Mouse (Mus musculus) kidney, adult 2 months (tissue): ENCODE measurements around the gene Fbxl13. TPM values are rescaled to one million over a fixed set of nuclear protein-coding genes. Genes with fewer than 3 reads are reported as not detected.

ENCODE experiments used
- DNase-seq: peaks from one replicate; pipeline ENCODE4 v3.0.0; 2021
- H3K27ac ChIP-seq: fragments of 200-500 bp; 2 replicates; pipeline ENCODE4 v1.5.1; 2012; ENCODE audit warnings: low read depth, low read length, control low read depth, inconsistent platforms; ENCODE audit not compliant: insufficient read depth
- H3K27me3 ChIP-seq: fragments of 200-500 bp; replicated peaks from 2 replicates; pipeline ENCODE4 v1.6.1; 2012; ENCODE audit warnings: mild to moderate bottlenecking, moderate library complexity, low read length, inconsistent platforms; ENCODE audit not compliant: control insufficient read depth, insufficient read depth
- H3K36me3 ChIP-seq: fragments of 200-500 bp; 2 replicates; pipeline ENCODE4 v1.6.1; 2012; ENCODE audit warnings: mild to moderate bottlenecking, moderate library complexity, low read length, inconsistent platforms; ENCODE audit not compliant: control insufficient read depth, insufficient read depth
- H3K4me1 ChIP-seq: fragments of 200-500 bp; 2 replicates; pipeline ENCODE4 v1.6.1; 2011; ENCODE audit warnings: low read length; ENCODE audit not compliant: control insufficient read depth, insufficient read depth
- H3K4me3 ChIP-seq: fragments of 200-500 bp; 2 replicates; pipeline ENCODE4 v1.5.1; 2011; ENCODE audit warnings: mild to moderate bottlenecking, low read depth, low read length, control low read depth; ENCODE audit not compliant: insufficient read depth
- CTCF ChIP-seq: fragments of 200-500 bp; conservative IDR thresholded peaks from 2 replicates; pipeline ENCODE4 v1.5.1; 2011; ENCODE audit warnings: low read depth, mild to moderate bottlenecking, control low read depth, low read length, moderate library complexity, mixed read lengths; ENCODE audit not compliant: insufficient read depth, insufficient read length
- POLR2A ChIP-seq: fragments of 200-500 bp; IDR thresholded peaks from one replicate; pipeline ENCODE4 v1.6.1; 2011; ENCODE audit warnings: low read depth, low read length, control low read depth
- WGBS: fragments of 180-500 bp; shearing (Covaris S2); methylation state at CpG from one replicate; pipeline ENCODE4 v1.1.7; 2018; 5-methylcytosine and 5-hydroxymethylcytosine counted together
- polyA plus RNA-seq: library from polyadenylated mRNA; depleted of rRNA; stranded (reverse); fragments of >200 nt; gene quantifications from 2 replicates; pipeline ENCODE4 v1.2.3, GENCODE M21; 2012

The Fbxl13 gene
- polyA plus RNA-seq, 1 experiment = 0.05 TPM

DNA sequence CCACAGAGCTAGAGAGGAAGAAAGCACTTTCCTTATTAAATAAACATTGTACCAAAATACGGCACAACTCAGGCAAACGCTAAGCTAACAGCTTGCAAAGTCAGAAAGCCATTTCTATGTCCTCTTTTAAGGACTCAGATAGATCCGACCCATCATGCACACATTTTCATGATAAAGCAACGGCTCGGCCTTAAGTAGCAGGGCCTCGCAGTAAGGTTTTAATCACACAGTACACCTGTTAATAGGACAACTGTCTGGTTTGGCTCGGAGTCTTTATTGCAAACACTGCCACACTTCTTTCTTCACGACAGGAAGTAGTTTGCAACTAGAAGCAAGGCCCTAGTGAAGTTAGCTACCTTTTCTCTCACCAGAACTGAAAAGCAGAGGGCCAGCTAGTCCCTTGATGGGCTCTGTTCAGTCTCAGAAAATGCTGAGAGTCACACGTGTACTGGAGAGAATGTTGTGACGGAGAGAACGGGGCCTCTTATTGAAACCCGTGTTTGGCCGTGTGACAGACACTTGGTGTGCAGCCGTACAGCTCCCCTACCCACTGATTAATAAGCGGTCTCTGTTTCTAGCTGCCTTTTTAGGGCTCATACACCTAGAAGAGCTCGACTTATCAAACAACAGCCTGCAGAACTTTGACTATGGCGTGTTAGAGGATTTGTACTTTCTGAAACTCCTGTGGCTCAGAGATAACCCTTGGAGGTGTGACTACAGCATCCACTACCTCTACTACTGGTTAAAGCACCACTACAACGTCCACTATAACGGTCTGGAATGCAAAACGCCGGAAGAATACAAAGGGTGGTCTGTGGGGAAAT is 70.8 kb downstream of the Fbxl13 start:
- Histone ChIP-seq H3K27me3 (no peaks in the 10 kb centered on the region), H3K4me3 (no peak overlapping the region), H3K4me1 (no peaks in the 10 kb centered on the region), H3K36me3 (no peaks in the 10 kb centered on the region), H3K27ac (no peak overlapping the region)
- 86% methylated on average over 21 of the region's 21 CpGs for WGBS
- DNase-seq = no peak
- no peak for TF ChIP-seq CTCF
- no peak for TF ChIP-seq POLR2A

DNA sequence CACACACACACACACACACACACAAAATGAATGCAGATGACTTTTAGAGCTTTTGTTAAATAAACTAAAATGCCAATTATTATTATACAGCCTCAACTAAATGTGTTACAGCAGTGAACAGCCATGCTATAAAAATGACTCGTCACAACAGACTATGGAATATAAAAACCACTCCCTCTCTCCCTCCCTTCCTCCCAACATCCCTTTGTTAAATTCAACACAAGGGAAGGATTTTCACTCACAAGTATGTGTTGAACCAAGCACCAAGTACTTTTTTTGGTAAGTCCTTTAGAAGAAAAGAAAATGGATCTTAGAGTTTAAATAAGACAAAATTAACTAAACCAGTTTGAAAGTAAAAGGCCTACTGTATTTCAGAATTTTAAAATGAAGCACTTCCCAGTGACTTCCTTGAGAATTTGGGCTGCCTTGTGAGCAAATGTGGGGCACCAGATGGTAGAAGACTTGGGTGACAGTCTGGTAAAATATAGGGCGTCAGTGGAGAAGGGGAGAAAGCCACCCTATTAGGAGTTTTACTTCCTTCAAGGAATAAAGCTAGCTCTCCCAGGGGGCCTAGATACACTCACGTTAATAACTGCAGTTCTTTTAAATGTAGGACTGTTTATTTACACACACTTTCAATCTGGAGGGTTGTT is 72.5 kb downstream of the Fbxl13 start:
- Histone ChIP-seq H3K36me3 (no peaks in the 10 kb centered on the region), H3K27me3 (no peaks in the 10 kb centered on the region)
- no peak for DNase-seq

DNA sequence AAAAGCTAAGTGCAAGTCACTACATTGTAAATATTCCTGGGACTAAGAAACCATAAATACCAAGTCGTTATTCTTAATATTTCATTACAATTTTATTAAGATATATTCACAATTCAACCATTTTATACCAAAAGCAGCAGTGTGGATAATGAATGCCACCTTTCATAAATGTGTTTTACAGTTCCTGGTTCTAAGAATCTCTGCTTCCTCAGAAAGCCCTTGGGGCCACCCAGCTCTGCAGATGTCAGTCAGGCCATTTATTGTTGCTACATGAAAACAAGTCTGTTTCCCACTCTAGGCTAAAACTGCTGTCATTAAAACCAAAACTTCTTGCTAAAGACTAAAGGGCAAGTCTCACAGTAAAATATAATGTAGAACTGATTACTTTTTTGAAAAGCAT is 77.7 kb downstream of the Fbxl13 start:
- no peaks in the 10 kb centered on the region for H3K4me1 ChIP-seq
- no peak overlapping the region for H3K27ac ChIP-seq
- DNase-seq = no peak
- H3K36me3 ChIP-seq = no peaks in the 10 kb centered on the region
- H3K27me3 ChIP-seq = no peaks in the 10 kb centered on the region
- H3K4me3 ChIP-seq = no peak overlapping the region
- WGBS = 63% methylated on average over 1 of the region's 1 CpGs
- TF ChIP-seq POLR2A (no peak), CTCF (no peak)

More for the DNA sequence above, 72.5 kb downstream of the Fbxl13 start:
- WGBS = 81% methylated on average over 3 of the region's 3 CpGs
- Histone ChIP-seq H3K4me1 (no peaks in the 10 kb centered on the region), H3K27ac (no peak overlapping the region), H3K4me3 (no peak overlapping the region)
- TF ChIP-seq POLR2A (no peak), CTCF (no peak)

DNA sequence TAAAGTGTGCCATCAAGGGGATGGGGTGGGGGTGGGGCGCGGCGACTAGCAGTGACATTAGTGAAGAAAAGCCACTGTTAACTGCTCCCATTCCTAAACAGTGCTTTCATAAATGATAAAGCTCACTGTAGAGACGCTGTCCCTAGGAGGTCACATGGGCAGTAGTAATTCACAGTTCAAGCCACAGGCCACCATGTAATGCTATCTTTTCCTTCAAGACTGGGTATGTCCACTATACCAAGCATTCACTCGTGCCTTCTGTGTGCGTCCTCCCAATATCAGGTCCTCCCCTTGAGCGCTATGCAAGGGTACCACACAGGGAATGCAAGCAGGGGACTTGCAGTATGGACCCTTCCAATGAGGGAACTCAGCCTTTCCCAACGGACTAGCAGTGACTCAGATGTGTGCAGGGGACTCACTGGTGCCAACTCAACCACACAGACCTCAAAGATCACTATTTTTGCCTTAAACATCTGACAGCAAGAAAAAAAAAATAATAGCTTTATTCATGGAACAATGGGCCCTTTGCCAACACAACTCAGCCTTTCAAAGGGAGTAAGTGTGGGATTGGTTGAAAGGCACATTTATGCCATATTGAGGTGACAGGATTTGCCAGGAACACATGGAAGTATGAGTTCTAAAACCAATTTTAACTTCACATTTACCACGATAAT is 79.9 kb downstream of the Fbxl13 start:
- Histone ChIP-seq H3K27me3 (no peaks in the 10 kb centered on the region), H3K4me3 (no peak overlapping the region), H3K4me1 (no peaks in the 10 kb centered on the region), H3K27ac (no peak overlapping the region), H3K36me3 (no peaks in the 10 kb centered on the region)
- 90% methylated on average over 9 of the region's 9 CpGs for WGBS
- no peak for TF ChIP-seq POLR2A
- TF ChIP-seq CTCF = no peak
- DNase-seq = no peak

DNA sequence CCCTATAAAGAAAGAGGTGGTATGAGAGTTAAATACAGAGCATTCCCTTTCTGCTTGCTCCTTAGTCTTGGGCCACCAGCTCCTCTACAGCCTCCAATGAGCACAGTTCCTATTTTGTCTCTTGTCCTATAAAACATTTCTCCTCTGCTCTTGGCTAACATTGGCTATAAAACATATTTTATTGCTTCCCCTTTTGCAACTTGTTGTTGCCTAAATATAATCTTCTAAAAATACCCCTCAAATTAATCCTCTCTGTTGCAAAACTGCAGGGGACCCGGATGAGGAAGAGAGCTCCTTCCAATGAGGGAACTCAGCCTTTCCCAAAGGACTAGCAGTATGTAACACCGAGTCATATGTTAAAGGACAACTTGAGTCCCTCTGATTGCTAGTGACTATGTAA is 81.5 kb downstream of the Fbxl13 start:
- WGBS = 66% methylated on average over 2 of the region's 2 CpGs
- no peak overlapping the region for H3K4me3 ChIP-seq
- no peaks in the 10 kb centered on the region for H3K4me1 ChIP-seq
- H3K27me3 ChIP-seq = no peaks in the 10 kb centered on the region
- H3K27ac ChIP-seq = peak overlapping the region; percentile 55; the same call in 1 of the 2 replicates
- peak; percentile 62 for DNase-seq
- H3K36me3 ChIP-seq = no peaks in the 10 kb centered on the region
- TF ChIP-seq POLR2A = no peak
- TF ChIP-seq CTCF = no peak

DNA sequence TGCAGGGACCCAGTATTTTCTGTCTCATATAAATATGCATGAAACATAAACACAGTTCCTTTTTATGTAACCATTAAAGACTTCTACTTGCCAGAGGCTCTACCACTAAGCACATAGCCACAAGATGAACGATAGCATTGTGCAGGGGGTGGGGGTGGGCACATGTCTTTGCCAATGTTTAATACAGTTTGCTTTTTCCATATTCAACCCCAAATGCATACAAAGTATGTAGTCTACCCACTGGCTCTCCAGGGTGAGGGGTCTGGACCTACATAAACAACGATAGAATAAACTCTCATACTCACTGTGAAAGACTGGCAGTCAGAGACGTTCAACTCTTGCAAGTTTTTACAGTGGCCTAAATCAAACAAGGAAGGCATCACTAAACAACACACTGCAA is 88.9 kb downstream of the Fbxl13 start:
- H3K27ac ChIP-seq = no peak overlapping the region
- no peaks in the 10 kb centered on the region for H3K27me3 ChIP-seq
- no peaks in the 10 kb centered on the region for H3K36me3 ChIP-seq
- no peak for DNase-seq
- H3K4me3 ChIP-seq = no peak overlapping the region
- H3K4me1 ChIP-seq = no peaks in the 10 kb centered on the region
- 71% methylated on average over 3 of the region's 3 CpGs for WGBS
- TF ChIP-seq POLR2A (no peak), CTCF (no peak)

DNA sequence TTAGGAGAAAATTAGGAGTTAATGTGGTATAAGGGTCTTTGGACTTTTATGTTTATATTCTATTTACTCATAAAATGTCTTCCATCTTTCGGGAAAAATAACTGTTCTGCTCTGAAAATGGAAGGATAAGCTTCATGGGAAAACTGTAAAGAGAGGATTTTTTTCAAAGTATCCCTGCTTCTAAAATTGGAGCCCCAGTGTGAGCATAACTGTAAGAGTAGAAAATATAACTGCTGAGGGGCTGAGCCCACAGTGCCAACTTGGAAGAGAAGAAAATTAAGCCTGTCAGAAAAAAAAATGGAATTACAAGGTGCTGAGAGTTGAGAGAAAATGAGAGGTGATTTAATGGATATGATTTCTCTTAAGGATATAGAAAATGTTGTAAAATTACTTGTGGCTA is 90.7 kb downstream of the Fbxl13 start:
- Histone ChIP-seq H3K27ac (no peak overlapping the region), H3K36me3 (no peaks in the 10 kb centered on the region), H3K4me3 (no peak overlapping the region), H3K4me1 (no peaks in the 10 kb centered on the region), H3K27me3 (no peaks in the 10 kb centered on the region)
- no peak for DNase-seq
- WGBS = 87% methylated on average over 1 of the region's 1 CpGs
- TF ChIP-seq CTCF (no peak), POLR2A (no peak)
